20 mouse cellular contexts compared by ENCODE assay signal in genomic region chr15:71010773-71011172, GRCm38 (mm10).
DNase-seq lines count a peak whose midpoint lies in the region; ATAC-seq lines count a peak whose summit lies in the region.
"Had no signal": no experiment of that assay in that cellular context is flagged by ENCODE, and none has a peak within 500 bp of the region (broad histone marks: within the 10 kb centered on the region; RNA-seq: fewer than 3 reads in every experiment).

No protein-coding gene starts in this region.

- WGBS in forebrain, embryonic 14.5 days, result 61% methylated on average over 5 of the region's 5 CpGs
- WGBS in forebrain, embryonic 16.5 days, result 48% methylated on average over 5 of the region's 5 CpGs
- WGBS in midbrain, embryonic 11.5 days, result 32% methylated on average over 5 of the region's 5 CpGs

- no peak overlapping the region for H3K4me3 ChIP-seq in forebrain, embryonic 14.5 days (ENCODE audit: low read depth, low read length)
- no peak overlapping the region for H3K4me3 ChIP-seq in forebrain, embryonic 16.5 days (replicated peaks; ENCODE audit: low read length)
- H3K4me3 ChIP-seq in midbrain, embryonic 11.5 days (ENCODE audit: low read depth, low read length), result no peak overlapping the region
- H3K4me3 ChIP-seq: embryonic facial prominence, embryonic 13.5 days; heart, embryonic 15.5 days; hindbrain, embryonic 15.5 days; limb, embryonic 12.5 days; liver, embryonic 13.5 days; myocyte had no signal

- DNase-seq in forebrain, embryonic 14.5 days (ENCODE audit: low spot score), result peak; percentile 25
- peak; percentile 10 for DNase-seq in embryo, embryonic 11 days
- DNase-seq in midbrain, embryonic 11.5 days (ENCODE audit: low spot score, missing footprints), result peak; percentile 86
- peak; percentile 56 for DNase-seq in retina, embryonic 14.5 days (ENCODE audit: low spot score)
- DNase-seq in heart, adult 11 months, result no peak
- DNase-seq in urinary bladder, postnatal 14 days (ENCODE audit: low spot score), result no peak
- DNase-seq: adrenal gland, adult 2 months; cerebellum, adult 11-12 months; cerebellum, postnatal 25 days; kidney, adult 18-20 months; kidney, postnatal 10 days; liver, embryonic 13.5 days; right cerebral cortex, postnatal 4 days; thymus, postnatal 36 days had no signal

- H3K36me3 ChIP-seq in forebrain, embryonic 14.5 days (ENCODE audit: control insufficient read depth, insufficient read depth, low read length), result no peaks in the 10 kb centered on the region
- H3K36me3 ChIP-seq in forebrain, embryonic 16.5 days (ENCODE audit: control insufficient read depth, insufficient read depth), result no peaks in the 10 kb centered on the region
- no peaks in the 10 kb centered on the region for H3K36me3 ChIP-seq in midbrain, embryonic 11.5 days (ENCODE audit: control insufficient read depth, insufficient read depth, low read length)
- H3K36me3 ChIP-seq: embryonic facial prominence, embryonic 13.5 days; heart, embryonic 15.5 days; hindbrain, embryonic 15.5 days; limb, embryonic 12.5 days; liver, embryonic 13.5 days had no signal

- no peak overlapping the region for H3K4me2 ChIP-seq in forebrain, embryonic 14.5 days (ENCODE audit: low read length)
- no peak overlapping the region for H3K4me2 ChIP-seq in forebrain, embryonic 16.5 days (ENCODE audit: low read length)
- no peak overlapping the region for H3K4me2 ChIP-seq in midbrain, embryonic 11.5 days
- H3K4me2 ChIP-seq: embryonic facial prominence, embryonic 13.5 days; heart, embryonic 15.5 days; hindbrain, embryonic 15.5 days; limb, embryonic 12.5 days; liver, embryonic 13.5 days had no signal

- H3K9me3 ChIP-seq in forebrain, embryonic 14.5 days (replicated peaks; ENCODE audit: control insufficient read depth, low read length), result no peaks in the 10 kb centered on the region
- no peaks in the 10 kb centered on the region for H3K9me3 ChIP-seq in forebrain, embryonic 16.5 days (ENCODE audit: control insufficient read depth, low read length)
- H3K9me3 ChIP-seq in midbrain, embryonic 11.5 days (ENCODE audit: control insufficient read depth, low read length), result no peaks in the 10 kb centered on the region
- H3K9me3 ChIP-seq: embryonic facial prominence, embryonic 13.5 days; heart, embryonic 15.5 days; hindbrain, embryonic 15.5 days; limb, embryonic 12.5 days; liver, embryonic 13.5 days had no signal

- no peak for ATAC-seq in forebrain, embryonic 14.5 days
- no peak for ATAC-seq in forebrain, embryonic 16.5 days
- ATAC-seq in midbrain, embryonic 11.5 days (ENCODE audit: low FRiP score), result peak; percentile 65; the same call in 1 of the 2 replicates

- no peak overlapping the region for H3K9ac ChIP-seq in forebrain, embryonic 14.5 days (ENCODE audit: low read length)
- no peak overlapping the region for H3K9ac ChIP-seq in forebrain, embryonic 16.5 days (replicated peaks; ENCODE audit: low read depth, low read length)
- no peak overlapping the region for H3K9ac ChIP-seq in midbrain, embryonic 11.5 days (ENCODE audit: low read length)
- H3K9ac ChIP-seq: embryonic facial prominence, embryonic 13.5 days; heart, embryonic 15.5 days; hindbrain, embryonic 15.5 days; limb, embryonic 12.5 days; liver, embryonic 13.5 days had no signal

- H3K4me1 ChIP-seq in forebrain, embryonic 14.5 days (ENCODE audit: control insufficient read depth, insufficient read depth, low read length), result no peaks in the 10 kb centered on the region
- no peaks in the 10 kb centered on the region for H3K4me1 ChIP-seq in forebrain, embryonic 16.5 days (replicated peaks; ENCODE audit: control insufficient read depth, insufficient read depth, low read length)
- H3K4me1 ChIP-seq in midbrain, embryonic 11.5 days (ENCODE audit: control insufficient read depth, insufficient read depth, low read length), result peaks cover 9% of the 10 kb centered on the region; the same call in 1 of the 2 replicates
- H3K4me1 ChIP-seq: embryonic facial prominence, embryonic 13.5 days; heart, embryonic 15.5 days; hindbrain, embryonic 15.5 days; limb, embryonic 12.5 days; liver, embryonic 13.5 days had no signal

- no peak overlapping the region for H3K27ac ChIP-seq in forebrain, embryonic 14.5 days (ENCODE audit: low read depth, low read length)
- no peak overlapping the region for H3K27ac ChIP-seq in forebrain, embryonic 16.5 days (ENCODE audit: low read length)
- H3K27ac ChIP-seq in midbrain, embryonic 11.5 days (ENCODE audit: low read depth, low read length), result no peak overlapping the region
- H3K27ac ChIP-seq: embryonic facial prominence, embryonic 13.5 days; heart, embryonic 15.5 days; hindbrain, embryonic 15.5 days; limb, embryonic 12.5 days; liver, embryonic 13.5 days had no signal

- H3K27me3 ChIP-seq in forebrain, embryonic 14.5 days (replicated peaks; ENCODE audit: control insufficient read depth, insufficient read depth, low read length), result no peaks in the 10 kb centered on the region
- H3K27me3 ChIP-seq in forebrain, embryonic 16.5 days (replicated peaks; ENCODE audit: control insufficient read depth, insufficient read depth, low read length), result no peaks in the 10 kb centered on the region
- H3K27me3 ChIP-seq in midbrain, embryonic 11.5 days (ENCODE audit: control insufficient read depth, insufficient read depth, low read length), result no peaks in the 10 kb centered on the region
- H3K27me3 ChIP-seq: embryonic facial prominence, embryonic 13.5 days; heart, embryonic 15.5 days; hindbrain, embryonic 15.5 days; limb, embryonic 12.5 days; liver, embryonic 13.5 days had no signal

Comparison
In these comparisons a context has a peak if more than half of its experiments do, and no peak if none do; other contexts are left out.
1. DNase-seq: peak in forebrain, embryonic 14.5 days (single experiment), embryo, embryonic 11 days (single experiment), midbrain, embryonic 11.5 days (single experiment) and retina, embryonic 14.5 days (single experiment); none in heart, adult 11 months (single experiment) and urinary bladder, postnatal 14 days (single experiment).